Mouse (Mus musculus) right cerebral cortex, postnatal 14 days (tissue): ENCODE data around the gene Gm21822.
"Not testable (repeated sequence)": the region's sequence is repeated elsewhere in the genome, so short reads cannot be mapped to it uniquely, and the experiment has no call there.

ENCODE experiments used
- DNase-seq: peaks from one replicate; pipeline ENCODE4 v3.0.0; 2022

Gm21822 gene

GRCm38 (mm10) chrY:18654182-18654581, at the start of gene Gm21822:
Gene Gm21822 (plus strand): TSS chrY:18654482.
- not testable (repeated sequence) for DNase-seq
